Mouse (Mus musculus): Measurements from ENCODE around the gene Zcchc24. TPM values are rescaled to one million over a fixed set of nuclear protein-coding genes. Genes with fewer than 3 reads are reported as not detected.

The Zcchc24 gene
- polyA plus RNA-seq, 1 experiment, result 11.2 TPM

DNA sequence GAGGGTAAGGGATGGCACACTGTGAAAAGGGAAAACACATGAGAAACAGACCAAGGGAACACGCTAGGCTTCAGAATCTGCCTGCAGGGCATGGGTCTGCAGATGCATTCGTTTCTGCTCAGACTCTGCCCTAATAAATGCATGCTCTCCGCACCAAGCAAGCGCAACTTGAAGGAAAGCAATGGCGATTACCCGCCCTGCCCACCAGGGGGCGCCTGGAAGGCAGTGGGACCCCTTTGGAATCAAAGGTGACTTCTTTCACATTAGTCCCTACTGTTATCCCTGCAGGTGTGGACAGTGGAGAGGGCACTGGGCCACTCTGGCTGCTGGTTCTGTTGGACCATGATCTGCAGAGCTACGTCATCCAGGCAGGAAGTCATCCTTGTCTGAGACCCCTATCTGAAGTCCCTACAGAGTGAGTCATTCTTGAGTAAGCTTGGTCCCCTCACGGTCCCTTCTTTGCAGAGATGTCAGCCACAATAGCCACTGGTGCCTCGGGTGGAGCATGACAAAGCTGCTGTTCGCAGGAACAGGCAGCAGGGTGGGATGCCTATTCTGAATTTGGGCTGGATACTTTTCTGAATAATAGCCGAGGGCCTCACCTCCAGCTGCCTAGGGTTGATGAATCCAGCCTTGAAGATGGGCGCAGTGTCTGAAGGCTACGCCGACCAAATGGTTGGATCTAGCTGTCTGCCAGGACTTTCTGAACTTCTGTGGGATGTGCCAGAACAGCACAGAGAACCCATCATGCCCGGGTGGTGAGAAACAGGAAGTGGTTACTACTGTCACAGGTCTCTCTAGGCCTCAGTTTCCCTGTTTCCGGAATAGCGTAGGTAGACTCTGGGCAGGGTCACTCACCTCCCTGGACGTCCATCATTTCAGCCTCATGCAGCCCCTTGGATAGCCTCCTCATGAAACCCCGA, 42.4 kb downstream of the Zcchc24 start:
- DNase-seq (ENCODE audit: low read depth, low spot score), result no peak
- 57% methylated on average over 20 of the region's 20 CpGs for WGBS

DNA sequence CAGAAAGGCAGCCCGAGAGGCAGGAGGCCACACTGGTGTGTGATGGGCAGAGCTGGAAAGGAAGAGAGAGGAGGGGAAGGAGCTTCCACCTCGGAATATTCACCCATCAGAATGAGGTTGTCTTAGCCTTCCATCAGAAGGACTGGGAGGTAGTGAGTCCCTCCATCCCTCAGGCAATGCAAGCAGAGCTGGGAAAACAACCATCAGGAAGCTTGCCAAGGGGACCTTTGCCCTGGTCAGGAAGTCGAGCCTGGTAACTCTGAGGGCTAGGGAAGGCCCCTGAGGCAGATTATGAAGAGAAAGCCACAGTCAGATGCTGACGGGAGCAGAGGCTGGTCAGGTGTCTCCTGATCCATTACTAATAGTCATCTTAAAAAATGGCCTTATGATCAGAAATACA, 43.1 kb downstream of the Zcchc24 start:
- DNase-seq (ENCODE audit: low read depth, low spot score), result no peak
- WGBS, result 46% methylated on average over 4 of the region's 4 CpGs

DNA sequence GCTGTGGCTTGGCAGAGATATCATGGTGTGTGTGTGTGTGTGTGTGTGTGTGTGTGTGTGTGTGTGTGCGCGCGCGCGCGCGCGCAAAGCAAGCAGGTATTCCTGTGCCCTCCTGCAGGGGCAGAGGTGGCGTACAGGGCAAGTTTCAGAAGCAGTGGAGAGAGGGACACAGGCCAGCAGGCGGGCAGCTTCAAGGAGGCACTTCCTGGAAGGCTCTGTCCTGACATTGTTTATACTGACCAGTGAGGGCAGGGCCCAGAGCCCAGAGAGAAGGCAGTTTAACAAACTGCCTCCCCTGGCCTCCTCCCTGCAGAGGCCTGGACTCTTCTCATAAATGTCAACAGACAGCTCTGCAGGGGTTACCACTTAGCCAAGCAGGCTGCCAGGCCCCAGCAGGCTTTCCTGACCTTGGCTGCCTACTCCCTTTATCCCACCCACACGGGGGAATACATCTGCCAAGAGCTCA, 43.8 kb downstream of the Zcchc24 start:
- WGBS, result 81% methylated on average over 11 of the region's 11 CpGs
- DNase-seq (ENCODE audit: low read depth, low spot score), result no peak

DNA sequence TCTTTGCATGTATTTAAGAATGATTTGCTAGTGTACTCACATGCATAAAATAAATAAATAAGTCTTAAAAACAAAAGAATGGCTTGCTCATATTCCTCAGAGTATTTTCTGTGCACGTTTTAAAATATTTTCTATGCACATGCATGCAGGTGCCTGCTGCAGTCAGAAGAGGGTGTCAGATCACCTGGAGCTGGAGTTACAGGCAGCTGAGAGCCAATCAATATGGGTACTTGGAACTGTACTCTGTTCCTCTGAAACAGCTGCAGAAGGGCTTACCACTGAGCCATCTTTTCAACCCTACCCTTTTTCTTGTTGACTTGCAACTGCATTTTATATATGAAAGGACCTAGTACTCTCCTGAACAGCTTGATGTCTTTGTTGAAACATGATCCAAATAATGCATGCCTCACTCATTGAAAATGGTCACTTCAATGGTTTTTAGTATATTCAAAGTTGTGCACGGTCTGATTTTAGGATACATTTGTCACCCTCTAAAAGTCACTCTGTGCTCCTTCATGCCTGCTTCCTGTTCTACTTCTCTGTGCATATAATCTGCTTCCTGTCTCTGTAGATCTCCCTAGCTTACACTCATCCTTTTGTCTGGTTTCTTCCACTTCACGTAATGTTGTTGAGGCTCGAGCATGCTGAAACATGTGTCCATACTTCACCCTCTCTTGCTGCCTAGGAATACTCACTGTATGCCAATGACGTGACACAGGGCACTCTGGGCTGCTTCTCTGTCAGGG, 47.7 kb downstream of the Zcchc24 start:
- 81% methylated on average over 5 of the region's 5 CpGs for WGBS
- no peak for DNase-seq (ENCODE audit: low read depth, low spot score)

DNA sequence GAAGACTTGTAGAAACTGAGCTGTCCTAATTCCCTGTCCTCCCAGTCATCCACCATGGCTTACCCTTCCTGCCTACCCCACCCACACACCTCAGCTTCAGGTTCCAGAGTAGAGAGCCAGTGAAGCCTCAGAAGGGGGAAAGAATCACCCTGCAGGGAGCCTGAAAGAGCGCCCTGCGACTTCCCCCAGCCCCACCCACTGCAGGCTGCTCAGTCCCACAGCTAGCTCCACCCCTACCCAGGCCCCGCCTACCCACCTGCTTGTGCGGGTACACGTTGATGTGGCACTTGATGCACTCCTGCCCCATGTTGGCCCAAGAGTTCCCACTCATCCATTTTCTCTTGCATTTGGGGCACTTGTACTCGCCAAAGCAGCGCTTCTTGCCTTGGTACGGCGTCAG, 49.5 kb downstream of the Zcchc24 start:
- 45% methylated on average over 9 of the region's 9 CpGs for whole genome bisulfite sequencing
- no peak for DNase-seq (ENCODE audit: low read depth, low spot score)

DNA sequence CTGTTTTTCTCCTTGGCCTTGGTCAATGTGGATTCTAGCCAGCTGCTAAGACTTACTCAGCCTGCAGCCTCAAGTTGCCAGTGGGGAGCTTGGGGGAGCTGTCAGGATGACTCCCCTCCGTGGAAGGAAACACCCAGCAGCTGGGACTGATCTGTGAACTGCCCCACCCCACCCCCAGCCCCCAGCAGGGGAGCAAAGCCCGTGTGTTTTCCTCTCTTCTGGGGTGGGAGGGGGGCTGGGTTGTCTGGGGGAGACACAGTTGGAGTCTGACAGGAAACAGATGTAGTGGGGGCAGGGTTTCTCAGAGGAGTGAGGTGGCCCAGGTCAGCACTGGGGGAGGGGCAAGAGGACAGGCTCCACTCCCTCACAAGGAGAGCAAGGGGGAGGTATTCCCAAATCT, 50.4 kb downstream of the Zcchc24 start:
- DNase-seq (ENCODE audit: low read depth, low spot score), result no peak
- 18% methylated on average over 2 of the region's 2 CpGs for WGBS

DNA sequence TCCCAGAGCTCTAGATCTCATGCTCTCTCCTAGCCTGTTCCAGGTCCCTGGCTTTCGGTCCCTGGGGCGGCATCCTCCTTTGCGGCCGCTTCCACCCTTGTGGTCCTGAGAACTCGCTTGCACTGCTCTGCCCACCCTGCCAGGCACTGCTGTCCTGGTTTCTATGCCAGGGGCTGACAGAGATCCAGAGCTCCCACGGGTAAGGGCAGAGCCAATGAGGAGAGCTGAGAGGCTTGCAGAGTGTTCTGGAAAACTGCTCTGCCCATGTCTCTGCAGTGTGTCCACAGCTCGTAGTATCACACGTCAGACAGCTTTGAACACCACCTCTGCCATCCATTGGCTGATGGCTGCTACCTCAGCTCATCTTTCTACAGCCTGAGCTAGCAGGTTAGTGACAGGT, 51.1 kb downstream of the Zcchc24 start:
- 83% methylated on average over 8 of the region's 8 CpGs for WGBS
- no peak for DNase-seq (ENCODE audit: low read depth, low spot score)

DNA sequence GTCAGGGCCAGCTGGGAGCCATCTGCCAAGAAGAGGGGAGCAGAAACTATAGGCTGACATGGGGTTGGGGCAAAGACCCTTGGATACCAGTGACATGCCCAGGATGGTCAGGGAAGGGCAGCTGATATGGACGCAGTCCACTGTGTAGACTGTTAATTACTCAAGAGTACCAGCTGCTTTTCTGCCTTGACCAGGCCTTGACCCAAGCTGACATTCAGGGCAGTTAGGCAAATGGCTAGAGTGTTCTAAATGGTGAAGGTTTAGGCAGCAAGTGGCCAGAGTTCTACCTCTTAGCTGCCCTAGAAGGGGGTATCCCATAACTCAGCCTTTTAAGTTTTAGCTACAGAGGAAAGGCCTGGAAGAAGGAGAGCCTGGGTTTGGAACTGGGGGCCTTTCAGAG, 52.3 kb downstream of the Zcchc24 start:
- no peak for DNase-seq (ENCODE audit: low read depth, low spot score)
- WGBS, result 73% methylated on average over 1 of the region's 1 CpGs

DNA sequence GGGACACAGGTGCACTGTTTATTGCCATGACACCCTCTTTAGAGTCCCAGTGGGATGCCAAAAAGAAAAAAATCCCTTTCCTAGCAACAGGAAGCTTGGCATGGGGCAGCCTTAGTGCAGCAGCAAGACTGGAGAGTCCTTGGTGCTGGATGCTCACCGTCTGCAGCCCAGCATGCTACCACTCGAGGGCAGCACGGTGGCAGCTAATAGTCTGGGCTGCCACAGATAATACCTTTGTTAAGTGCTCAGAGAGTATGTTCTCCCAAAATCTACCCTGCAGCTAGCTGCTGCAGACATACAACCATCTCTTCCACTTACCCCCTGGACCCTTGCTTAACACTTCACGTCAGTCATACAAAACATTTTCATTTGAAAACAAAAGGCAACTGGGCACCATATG, 55.4 kb downstream of the Zcchc24 start:
- 47% methylated on average over 4 of the region's 4 CpGs for WGBS
- DNase-seq (ENCODE audit: low read depth, low spot score), result no peak

DNA sequence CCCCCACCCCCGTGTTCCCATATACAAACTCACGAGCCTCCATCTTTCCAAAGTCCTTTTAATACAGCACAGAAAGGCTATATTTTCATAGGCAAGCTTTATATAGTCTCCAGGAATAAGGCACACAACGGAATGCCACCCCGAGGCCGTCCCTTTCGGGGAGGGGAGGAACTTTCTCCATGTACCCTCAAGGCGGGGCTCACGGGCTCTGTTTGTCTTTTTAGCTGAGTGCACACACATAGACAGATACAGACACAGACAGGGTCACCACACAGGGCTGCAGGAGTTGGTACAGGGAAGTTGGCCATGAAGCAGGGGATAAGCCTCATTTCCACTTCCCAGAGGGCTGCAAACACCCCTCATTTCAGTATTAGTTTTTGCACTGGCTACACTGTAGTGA, 57.2 kb downstream of the Zcchc24 start:
- DNase-seq (ENCODE audit: low read depth, low spot score), result no peak
- WGBS, result 18% methylated on average over 8 of the region's 8 CpGs

DNA sequence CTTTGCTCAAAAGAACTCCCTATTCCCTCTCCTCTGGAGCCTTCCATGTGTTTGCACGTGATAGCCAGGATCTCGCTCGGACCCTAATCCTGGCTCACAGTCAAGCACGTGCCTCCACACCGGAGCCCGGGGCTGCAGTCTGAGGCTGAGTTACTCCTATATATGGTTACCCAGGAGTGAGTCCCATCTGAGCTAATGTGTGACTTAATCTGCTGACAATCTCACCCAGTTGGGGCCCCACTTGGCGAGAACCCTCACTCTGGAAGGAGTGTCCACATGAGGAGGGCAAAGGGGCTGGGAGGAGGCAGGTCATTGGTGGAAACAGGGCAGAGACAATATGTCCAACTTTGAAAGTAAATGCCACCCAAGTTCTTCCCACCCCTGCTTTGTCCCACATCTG, 57.7 kb downstream of the Zcchc24 start:
- WGBS, result 30% methylated on average over 7 of the region's 7 CpGs
- DNase-seq (ENCODE audit: low read depth, low spot score), result no peak

DNA sequence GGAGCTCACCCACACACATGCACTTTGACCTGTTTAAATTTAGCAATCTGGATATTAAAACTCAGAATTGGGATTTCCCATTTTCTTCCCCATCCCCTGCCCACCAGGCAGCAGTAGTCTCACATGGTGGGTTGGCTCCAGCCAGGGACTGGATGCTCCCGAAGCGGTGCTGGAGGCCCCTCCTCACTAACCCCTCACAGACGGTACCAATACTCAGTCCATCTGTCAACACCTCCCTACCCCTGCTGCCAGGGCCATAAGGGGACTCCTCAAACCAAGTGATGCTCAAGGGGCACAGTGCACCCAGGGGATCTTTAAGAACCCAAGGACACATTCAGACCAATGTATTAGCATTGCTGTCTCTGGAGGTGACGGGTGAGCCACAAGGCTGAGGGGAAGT, 58.2 kb downstream of the Zcchc24 start:
- WGBS, result 81% methylated on average over 4 of the region's 4 CpGs
- no peak for DNase-seq (ENCODE audit: low read depth, low spot score)

DNA sequence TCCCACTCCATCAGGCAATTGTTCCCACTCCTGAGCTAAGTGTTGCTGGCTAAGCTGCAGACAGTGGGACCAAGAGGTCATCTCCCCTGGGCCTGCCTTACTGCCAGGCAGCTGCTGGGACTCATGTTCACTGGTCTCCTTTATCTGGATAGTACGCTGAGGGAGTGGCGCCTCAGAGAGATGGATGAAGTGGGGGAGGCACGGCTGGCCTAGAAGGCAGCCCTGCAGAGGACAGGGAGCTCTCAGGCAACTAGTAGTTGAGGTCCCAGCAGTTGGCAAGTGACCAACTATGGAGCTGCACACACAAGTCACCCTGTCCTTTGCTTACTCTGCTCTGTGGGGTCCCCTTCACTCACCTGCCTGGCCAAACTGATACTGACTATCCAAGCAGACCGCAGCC, 58.8 kb downstream of the Zcchc24 start:
- WGBS, result 64% methylated on average over 4 of the region's 4 CpGs
- DNase-seq (ENCODE audit: low read depth, low spot score), result no peak

DNA sequence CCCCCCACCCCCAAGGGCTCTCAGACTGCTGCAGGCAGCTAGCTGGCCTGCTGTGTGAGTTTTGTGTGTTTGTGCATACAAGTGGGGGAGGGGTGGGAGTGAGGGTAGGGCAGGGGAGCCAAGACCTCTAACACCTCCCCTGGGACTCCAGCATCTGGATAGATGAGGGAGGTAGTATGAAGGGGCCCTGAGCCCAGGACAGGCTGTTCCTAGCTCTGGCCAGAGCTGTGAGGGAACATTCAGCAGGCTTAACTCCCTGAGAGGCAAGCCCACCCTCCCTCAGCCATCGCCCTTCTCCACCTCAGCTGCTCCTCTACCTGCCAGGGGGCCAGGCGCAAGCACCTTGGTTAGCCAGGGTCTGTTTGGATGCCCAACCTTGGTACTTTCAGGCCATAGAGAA, 59.9 kb downstream of the Zcchc24 start:
- no peak for DNase-seq (ENCODE audit: low read depth, low spot score)
- 89% methylated on average over 2 of the region's 2 CpGs for WGBS

DNA sequence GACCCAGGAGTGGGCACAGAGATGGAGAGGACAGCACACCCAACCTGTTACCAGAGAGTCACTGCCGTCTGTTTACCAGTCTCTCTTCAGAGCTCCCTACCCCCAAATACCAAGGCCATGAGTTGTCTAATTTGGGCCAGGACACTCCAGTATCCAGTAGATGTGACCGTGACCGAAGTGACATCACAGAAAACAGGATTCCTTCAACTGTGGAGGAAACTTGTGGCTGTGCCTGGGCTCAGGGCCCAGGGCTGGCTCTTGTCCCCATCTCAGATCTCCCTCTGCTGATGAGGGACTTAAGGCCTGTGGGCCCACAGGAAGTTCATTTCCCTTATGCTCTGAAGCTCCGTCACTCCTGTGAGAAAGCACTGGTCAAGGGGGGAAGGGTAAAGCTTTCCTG, 60.4 kb downstream of the Zcchc24 start:
- DNase-seq (ENCODE audit: low read depth, low spot score), result no peak
- 59% methylated on average over 4 of the region's 4 CpGs for WGBS

DNA sequence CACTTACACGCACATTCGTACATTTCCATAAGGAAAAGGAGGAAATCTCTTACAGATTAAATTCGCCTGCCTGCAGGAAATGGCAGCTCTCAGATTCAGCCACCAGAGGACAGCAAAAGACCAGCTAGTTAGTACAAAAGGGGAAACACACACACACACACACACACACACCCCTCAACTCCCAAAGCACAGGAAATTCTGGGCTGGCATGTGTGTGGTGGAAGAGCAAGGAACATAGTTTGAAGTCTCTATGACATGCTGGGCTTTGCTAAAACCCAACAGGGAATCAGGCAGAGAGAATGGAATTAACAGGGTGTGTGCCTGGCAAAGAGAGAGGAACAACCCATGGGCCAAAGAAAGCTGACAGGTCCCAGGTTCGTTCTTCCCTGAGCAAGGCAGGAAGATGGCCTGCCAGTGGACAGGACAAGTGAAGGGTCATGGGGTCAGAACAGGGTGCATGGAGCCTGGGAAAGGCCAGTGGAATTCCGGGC, 61.1 kb downstream of the Zcchc24 start:
- no peak for DNase-seq (ENCODE audit: low read depth, low spot score)
- WGBS, result 52% methylated on average over 5 of the region's 5 CpGs

DNA sequence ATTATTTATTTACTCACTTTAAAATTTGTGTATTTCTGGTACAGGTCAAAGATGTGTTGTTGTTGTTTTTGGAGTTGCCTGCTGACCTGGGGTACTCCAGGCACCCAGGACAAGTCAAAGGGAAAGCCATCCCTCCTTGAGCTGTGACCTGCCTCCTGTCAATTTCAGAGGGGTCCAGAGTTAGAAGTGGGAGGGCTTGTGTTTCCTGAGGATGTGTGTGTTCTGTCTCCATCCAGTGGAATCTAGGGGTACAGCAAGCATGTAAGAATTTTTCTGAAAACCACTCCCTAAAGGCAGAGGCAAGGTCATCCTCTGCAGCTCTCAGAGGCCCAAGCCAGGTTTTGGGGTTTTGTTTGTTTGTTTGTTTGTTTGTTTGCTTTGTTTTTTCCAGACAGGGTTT, 66.9 kb downstream of the Zcchc24 start:
- DNase-seq (ENCODE audit: low read depth, low spot score), result no peak

DNA sequence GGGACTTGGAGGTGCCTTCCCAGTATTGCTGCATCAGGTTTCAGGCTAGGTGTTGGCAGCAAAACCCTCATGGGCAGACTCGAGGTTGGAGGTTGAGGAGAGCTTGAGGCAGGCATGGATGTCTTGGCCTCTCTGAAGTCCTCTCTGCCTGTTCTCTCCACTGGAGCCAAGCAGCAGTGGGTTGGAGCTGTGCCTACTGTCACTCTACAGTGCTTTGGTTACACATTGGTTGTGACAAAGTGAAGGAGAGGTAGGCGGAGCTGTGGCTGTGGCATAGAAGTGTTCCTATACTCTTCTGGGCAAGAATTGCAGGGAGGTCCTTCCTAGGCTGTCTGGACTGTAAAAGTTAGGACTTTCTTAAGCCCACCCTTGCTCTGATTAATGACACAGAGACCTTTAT, 72.5 kb downstream of the Zcchc24 start:
- no peak for DNase-seq (ENCODE audit: low read depth, low spot score)
- WGBS, result 53% methylated on average over 2 of the region's 2 CpGs

DNA sequence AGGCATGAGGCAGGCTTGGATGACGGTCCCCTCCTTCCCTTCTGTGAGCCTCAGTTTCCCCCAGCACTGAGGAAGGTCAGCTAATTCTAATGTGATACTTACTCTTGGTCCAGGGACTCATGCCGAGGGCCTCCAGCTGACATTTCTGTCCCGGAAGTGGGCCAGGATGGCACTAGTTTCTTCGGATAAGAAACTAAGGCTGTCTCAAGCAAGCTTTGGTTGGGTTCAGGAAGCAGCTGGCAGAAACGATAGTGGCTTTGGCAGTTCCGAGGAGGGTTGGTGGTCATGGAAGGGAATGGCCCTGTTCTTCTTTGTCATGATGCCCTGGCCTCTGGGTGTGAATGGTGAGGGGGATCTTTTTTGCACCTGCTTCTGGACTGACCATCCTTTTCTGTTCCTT, 73.8 kb downstream of the Zcchc24 start:
- WGBS, result 25% methylated on average over 6 of the region's 6 CpGs
- DNase-seq (ENCODE audit: low read depth, low spot score), result no peak

DNA sequence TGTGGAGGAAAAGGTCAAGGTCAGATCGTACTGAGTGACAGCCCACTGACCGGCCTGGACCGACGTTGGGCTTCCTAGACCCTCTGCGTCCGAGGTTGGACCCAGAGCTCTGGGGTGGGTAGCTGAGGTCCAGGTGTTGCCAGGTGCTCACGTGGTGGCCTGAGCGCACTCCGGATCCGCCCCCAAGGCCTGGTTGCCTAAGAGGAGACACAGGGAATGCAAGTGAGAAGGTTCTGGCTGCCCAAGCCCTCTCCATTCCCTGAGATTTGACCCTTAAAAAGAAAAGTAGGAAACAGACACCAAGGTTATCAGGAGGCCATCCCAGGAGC, 74.3 kb downstream of the Zcchc24 start:
- DNase-seq (ENCODE audit: low read depth, low spot score), result no peak
- WGBS, result 1% methylated on average over 10 of the region's 10 CpGs

Measured in large intestine, adult 2 months (tissue).